ENCODE assay signal across 12 mouse cellular contexts in genomic region chr5:122163194-122163593, GRCm38 (mm10). TPM values are rescaled to one million over a fixed set of nuclear protein-coding genes. Genes with fewer than 3 reads are reported as not detected.
A peak's percentile ranks its signal among the peaks of the same experiment; 100 is the strongest.
DNase-seq lines count a peak whose midpoint lies in the region; ATAC-seq and TF ChIP-seq lines count a peak whose summit lies in the region.
"Had no signal": no experiment of that assay in that cellular context is flagged by ENCODE, and none has a peak within 500 bp of the region (broad histone marks: within the 10 kb centered on the region; RNA-seq: fewer than 3 reads in every experiment).

No protein-coding gene starts in this region.

- peaks cover 91% of the 10 kb centered on the region for H3K4me1 ChIP-seq in heart, embryonic 13.5 days
- H3K4me1 ChIP-seq in lung, embryonic 15.5 days: peaks cover 73% of the 10 kb centered on the region
- peaks cover 82% of the 10 kb centered on the region for H3K4me1 ChIP-seq in hindbrain, embryonic 15.5 days (replicated peaks)

- no peak for TF ChIP-seq POLR2A in myocyte (IDR thresholded peaks at IDR 0.05; ENCODE audit: insufficient read length, low read depth)

- WGBS in heart, embryonic 13.5 days: 44% methylated on average over 6 of the region's 6 CpGs
- WGBS in lung, embryonic 15.5 days: 44% methylated on average over 6 of the region's 6 CpGs
- WGBS in hindbrain, embryonic 15.5 days: 52% methylated on average over 6 of the region's 6 CpGs

- peaks cover 94% of the 10 kb centered on the region for H3K79me2 ChIP-seq in myocyte (ENCODE audit: control insufficient read depth, insufficient read depth)

- peak overlapping the region; percentile 59 for H3K27ac ChIP-seq in heart, embryonic 13.5 days (replicated peaks)
- no peak overlapping the region for H3K27ac ChIP-seq in lung, embryonic 15.5 days
- H3K27ac ChIP-seq in hindbrain, embryonic 15.5 days (replicated peaks): no peak overlapping the region
- H3K27ac ChIP-seq: embryonic facial prominence, embryonic 12.5 days had no signal

- intact Hi-C loops in heart, postnatal 36 days (cut with DNase I): no loop called here

- H3K9me3 ChIP-seq in heart, embryonic 13.5 days: no peaks in the 10 kb centered on the region
- H3K9me3 ChIP-seq in lung, embryonic 15.5 days: no peaks in the 10 kb centered on the region
- no peaks in the 10 kb centered on the region for H3K9me3 ChIP-seq in hindbrain, embryonic 15.5 days
- H3K9me3 ChIP-seq: embryonic facial prominence, embryonic 12.5 days had no signal

- H3K4me3 ChIP-seq in heart, embryonic 13.5 days: no peak overlapping the region
- no peak overlapping the region for H3K4me3 ChIP-seq in lung, embryonic 15.5 days
- H3K4me3 ChIP-seq in hindbrain, embryonic 15.5 days: no peak overlapping the region
- no peak overlapping the region for H3K4me3 ChIP-seq in myocyte
- H3K4me3 ChIP-seq: embryonic facial prominence, embryonic 12.5 days had no signal

- peak overlapping the region; percentile 72 for H3K9ac ChIP-seq in heart, embryonic 13.5 days
- H3K9ac ChIP-seq in lung, embryonic 15.5 days: no peak overlapping the region
- H3K9ac ChIP-seq in hindbrain, embryonic 15.5 days: no peak overlapping the region
- H3K9ac ChIP-seq: embryonic facial prominence, embryonic 12.5 days had no signal

- H3K36me3 ChIP-seq in heart, embryonic 13.5 days: peaks cover 82% of the 10 kb centered on the region
- peaks cover 54% of the 10 kb centered on the region for H3K36me3 ChIP-seq in lung, embryonic 15.5 days
- peaks cover under 1% of the 10 kb centered on the region; the same call in 1 of the 2 replicates for H3K36me3 ChIP-seq in hindbrain, embryonic 15.5 days
- peaks cover 6% of the 10 kb centered on the region for H3K36me3 ChIP-seq in myocyte (ENCODE audit: control insufficient read depth, insufficient read depth)

- H3K27me3 ChIP-seq in heart, embryonic 13.5 days (replicated peaks): no peaks in the 10 kb centered on the region
- H3K27me3 ChIP-seq in lung, embryonic 15.5 days: no peaks in the 10 kb centered on the region
- no peaks in the 10 kb centered on the region for H3K27me3 ChIP-seq in hindbrain, embryonic 15.5 days
- H3K27me3 ChIP-seq in myocyte (ENCODE audit: control insufficient read depth, insufficient read depth, insufficient read length): no peaks in the 10 kb centered on the region
- H3K27me3 ChIP-seq: embryonic facial prominence, embryonic 12.5 days had no signal

- no peak overlapping the region for H3ac ChIP-seq in myocyte (ENCODE audit: control insufficient read depth, insufficient read length)

- ATAC-seq in heart, embryonic 13.5 days (ENCODE audit: extremely low read depth, insufficient number of reproducible peaks, low FRiP score, low TSS enrichment): no peak
- ATAC-seq in lung, embryonic 15.5 days (ENCODE audit: borderline replicate concordance, extremely low read depth, low FRiP score, low TSS enrichment): no peak
- ATAC-seq in hindbrain, embryonic 15.5 days (ENCODE audit: low FRiP score, low read depth): no peak

- peak overlapping the region; percentile 86 for H3K4me2 ChIP-seq in heart, embryonic 13.5 days
- 0 out of 2 replicates have a peak overlapping the region, but pooled peaks have one; percentile 24 for H3K4me2 ChIP-seq in lung, embryonic 15.5 days
- peak overlapping the region; percentile 8; the same call in 1 of the 2 replicates for H3K4me2 ChIP-seq in hindbrain, embryonic 15.5 days
- peak overlapping the region; percentile 44 for H3K4me2 ChIP-seq in myocyte (ENCODE audit: low read depth)
- H3K4me2 ChIP-seq: embryonic facial prominence, embryonic 12.5 days had no signal

- DNase-seq in heart, postnatal 36 days: no peak
- no peak for DNase-seq in lung, postnatal 25 days (ENCODE audit: low spot score)
- DNase-seq in frontal cortex, postnatal 25 days (ENCODE audit: low spot score in 2 of 2): no peak
- DNase-seq in retina, embryonic 14.5 days (ENCODE audit: low spot score): no peak
- DNase-seq: gastrocnemius, postnatal 25 days had no signal

TF ChIP-seq in myocyte, 11 proteins besides CTCF, POLR2A, EP300 and RAD21:
- TF ChIP-seq USF1 (IDR thresholded peaks at IDR 0.05; ENCODE audit: low read depth) (no peak), CEBPB (IDR thresholded peaks at IDR 0.05; ENCODE audit: insufficient read depth, poor library complexity, severe bottlenecking) (no peak), REST (IDR thresholded peaks at IDR 0.05; ENCODE audit: insufficient read depth, insufficient read length) (no peak), TCF12 (IDR thresholded peaks at IDR 0.05; ENCODE audit: insufficient read depth, poor library complexity, severe bottlenecking) (no peak), TCF3 (IDR thresholded peaks at IDR 0.05; ENCODE audit: insufficient read length, low read depth) (no peak), MYOD1 (IDR thresholded peaks at IDR 0.05; ENCODE audit: control insufficient read depth in 1 of 3, insufficient read length in 2 of 3, low read depth in 2 of 3) (no peak), POLR2AphosphoS2 (IDR thresholded peaks at IDR 0.05; ENCODE audit: insufficient read length, low read depth) (no peak), MAX (IDR thresholded peaks at IDR 0.05; ENCODE audit: low read depth) (no peak), E2F4 (IDR thresholded peaks at IDR 0.05; ENCODE audit: insufficient read depth) (no peak), SRF (IDR thresholded peaks at IDR 0.05; ENCODE audit: control insufficient read depth, insufficient read length, low read depth) (no peak)

RNA-seq across cellular contexts. Expression of gene Ppp1cc, which starts 5.1 kb away (rescaled TPM):
- 190 and 219 TPM in 2 replicates for polyA plus RNA-seq in heart, embryonic 13.5 days (2015; fragmentation: Nextera tagmentation; extraction: Ambion mirVana)
- total RNA-seq in heart, postnatal 36 days (2021): 100 to 1,000 TPM; 118 to 125 TPM
- 263 and 264 TPM in 2 replicates for polyA plus RNA-seq in lung, embryonic 15.5 days (2015; fragmentation: Nextera tagmentation; extraction: Ambion mirVana)
- 210 and 213 TPM in 2 replicates for polyA plus RNA-seq in hindbrain, embryonic 15.5 days (2015; fragmentation: Nextera tagmentation; extraction: Ambion mirVana)
- 136 TPM for polyA plus RNA-seq in myocyte (2012; fragmentation: generic; extraction: Trizol)

RNA-seq across cellular contexts. Expression of gene Ccdc63, which starts 22.6 kb away (rescaled TPM):
- 0.36 TPM in 1 of 2 replicates, not detected in the other for polyA plus RNA-seq in heart, embryonic 13.5 days (2015; fragmentation: Nextera tagmentation; extraction: Ambion mirVana)
- not detected for total RNA-seq in heart, postnatal 36 days (2021)
- polyA plus RNA-seq in lung, embryonic 15.5 days (2015; fragmentation: Nextera tagmentation; extraction: Ambion mirVana): not detected in 2 replicates
- polyA plus RNA-seq in hindbrain, embryonic 15.5 days (2015; fragmentation: Nextera tagmentation; extraction: Ambion mirVana): not detected in 2 replicates
- polyA plus RNA-seq in myocyte (2012; fragmentation: generic; extraction: Trizol): not detected
- total RNA-seq: gastrocnemius, postnatal 25 days had no signal
- polyA plus RNA-seq: embryonic facial prominence, embryonic 12.5 days; limb, embryonic 11.5 days; neural tube, embryonic 11.5 days had no signal

RNA-seq across cellular contexts. Expression of gene Hvcn1, which starts 43.4 kb away (rescaled TPM):
- 1.9 and 2.7 TPM in 2 replicates for polyA plus RNA-seq in heart, embryonic 13.5 days (2015; fragmentation: Nextera tagmentation; extraction: Ambion mirVana)
- total RNA-seq in heart, postnatal 36 days (2021): 1 to 10 TPM; 1.4 to 1.7 TPM
- 4.0 and 4.7 TPM in 2 replicates for polyA plus RNA-seq in lung, embryonic 15.5 days (2015; fragmentation: Nextera tagmentation; extraction: Ambion mirVana)
- polyA plus RNA-seq in hindbrain, embryonic 15.5 days (2015; fragmentation: Nextera tagmentation; extraction: Ambion mirVana): 1.4 and 1.6 TPM in 2 replicates
- 0.08 TPM for polyA plus RNA-seq in myocyte (2012; fragmentation: generic; extraction: Trizol)

Comparison
In these comparisons a context has a peak if more than half of its experiments do, and no peak if none do; other contexts are left out.
1. H3K4me2 ChIP-seq: peak in every context shown above with its lines; median percentile 86 in heart, embryonic 13.5 days; 44 in myocyte; 24 in lung, embryonic 15.5 days; 8 in hindbrain, embryonic 15.5 days.